Mouse (Mus musculus) myocyte (in vitro differentiated cells): ENCODE results near the gene Trnau1ap. TPM values are rescaled to one million over a fixed set of nuclear protein-coding genes. Genes with fewer than 3 reads are reported as not detected.

Experiments
- H3K27me3 ChIP-seq: one replicate; pipeline ENCODE4 v1.6.1; 2011; ENCODE audit not compliant: control insufficient read depth, insufficient read depth, insufficient read length
- H3K36me3 ChIP-seq: one replicate; pipeline ENCODE4 v1.6.1; 2011; ENCODE audit not compliant: control insufficient read depth, insufficient read depth
- H3K4me2 ChIP-seq: one replicate; pipeline ENCODE4 v1.6.1; 2011; ENCODE audit warnings: low read depth, control low read depth
- H3K4me3 ChIP-seq: one replicate; pipeline ENCODE4 v1.5.1; 2011; ENCODE audit warnings: mild to moderate bottlenecking, control low read depth, moderate library complexity
- H3K79me2 ChIP-seq: one replicate; pipeline ENCODE4 v1.6.1; 2011; ENCODE audit not compliant: control insufficient read depth, insufficient read depth
- H3ac ChIP-seq: one replicate; pipeline ENCODE4 v1.6.1; 2011; ENCODE audit not compliant: control insufficient read depth, insufficient read length
- CEBPB ChIP-seq: IDR thresholded peaks from 2 replicates; pipeline ENCODE4 v1.6.1; 2011; ENCODE audit warnings: mild to moderate bottlenecking, moderate library complexity; ENCODE audit not compliant: poor library complexity, insufficient read depth, severe bottlenecking
- E2F4 ChIP-seq: IDR thresholded peaks from one replicate; pipeline ENCODE4 v1.6.1; 2011; ENCODE audit warnings: mild to moderate bottlenecking, control low read depth, moderate library complexity; ENCODE audit not compliant: insufficient read depth
- MAX ChIP-seq: IDR thresholded peaks from one replicate; pipeline ENCODE4 v1.6.1; 2011; ENCODE audit warnings: low read depth, mild to moderate bottlenecking, control low read depth
- MYOD1 ChIP-seq, 3 experiments: IDR thresholded peaks; one replicate each; pipeline ENCODE4 v1.6.1; 2011; ENCODE audit warnings: control low read depth in 2 of 3, low read depth in 2 of 3, mild to moderate bottlenecking in 2 of 3, moderate library complexity in 1 of 3; ENCODE audit not compliant: insufficient read length in 2 of 3, control insufficient read depth in 1 of 3
- MYOG ChIP-seq, 3 experiments: IDR thresholded peaks; one replicate each; pipeline ENCODE4 v1.6.1; 2011; ENCODE audit warnings: control low read depth in 2 of 3, low read depth in 2 of 3, mild to moderate bottlenecking in 2 of 3; ENCODE audit not compliant: insufficient read length in 2 of 3, control insufficient read depth in 1 of 3, insufficient read depth in 1 of 3
- POLR2A ChIP-seq: IDR thresholded peaks from one replicate; pipeline ENCODE4 v1.6.1; 2011; ENCODE audit warnings: low read depth, mild to moderate bottlenecking, control low read depth, moderate library complexity; ENCODE audit not compliant: insufficient read length
- POLR2AphosphoS2 ChIP-seq: IDR thresholded peaks from one replicate; pipeline ENCODE4 v1.6.1; 2011; ENCODE audit warnings: low read depth, control low read depth; ENCODE audit not compliant: insufficient read length
- REST ChIP-seq: IDR thresholded peaks from one replicate; pipeline ENCODE4 v1.6.1; 2011; ENCODE audit warnings: mild to moderate bottlenecking, control low read depth, moderate library complexity; ENCODE audit not compliant: insufficient read depth, insufficient read length
- SRF ChIP-seq: IDR thresholded peaks from one replicate; pipeline ENCODE4 v1.6.1; 2011; ENCODE audit warnings: low read depth; ENCODE audit not compliant: control insufficient read depth, insufficient read length
- TCF12 ChIP-seq: IDR thresholded peaks from one replicate; pipeline ENCODE4 v1.6.1; 2011; ENCODE audit warnings: mild to moderate bottlenecking, control low read depth; ENCODE audit not compliant: poor library complexity, insufficient read depth, severe bottlenecking
- TCF3 ChIP-seq: IDR thresholded peaks from one replicate; pipeline ENCODE4 v1.6.1; 2011; ENCODE audit warnings: low read depth, control low read depth; ENCODE audit not compliant: insufficient read length
- USF1 ChIP-seq: IDR thresholded peaks from one replicate; pipeline ENCODE4 v1.6.1; 2011; ENCODE audit warnings: low read depth, mild to moderate bottlenecking, control low read depth, moderate library complexity
- polyA plus RNA-seq: library from polyadenylated mRNA; unstranded; fragments of >200 nt; fragmentation: generic; extraction: Trizol; gene quantifications from one replicate; pipeline ENCODE4 v1.2.1, GENCODE M21; 2012; ENCODE audit warnings: missing spikeins

Gene Trnau1ap
- polyA plus RNA-seq, 1 experiment: 51.6 TPM

DNA sequence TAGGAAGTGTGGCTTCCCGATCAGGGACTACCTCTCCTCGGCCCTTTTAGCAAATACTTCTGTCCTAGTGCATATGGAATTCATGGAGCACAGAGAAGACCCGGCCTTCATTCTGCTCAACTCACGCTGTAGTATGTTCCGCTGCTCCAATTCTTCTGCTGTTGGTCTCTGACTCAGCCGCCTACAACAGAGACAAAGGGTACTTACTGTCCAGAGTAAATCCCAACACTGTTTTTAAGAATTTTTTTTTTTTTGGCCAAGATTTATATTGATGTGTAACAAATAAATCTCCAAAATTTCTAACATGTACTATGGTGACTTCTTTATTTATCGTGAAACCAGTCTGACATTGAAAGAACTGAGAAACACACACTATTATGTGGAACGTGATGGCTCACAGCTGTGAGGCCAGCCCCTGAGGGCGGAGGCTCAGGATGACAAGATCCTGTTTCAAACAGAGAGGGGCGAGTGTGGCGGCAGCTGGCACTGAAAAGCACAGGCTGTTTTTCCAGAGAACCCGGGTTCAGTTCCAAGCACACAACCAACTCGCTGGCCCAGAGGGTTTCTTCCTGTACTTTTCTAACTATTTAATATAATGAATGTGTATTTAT lies 36.2 kb upstream of the Trnau1ap start:
- Histone ChIP-seq H3K79me2 (no peaks in the 10 kb centered on the region), H3K36me3 (peaks cover 79% of the 10 kb centered on the region), H3ac (no peak overlapping the region), H3K4me2 (no peak overlapping the region), H3K27me3 (no peaks in the 10 kb centered on the region), H3K4me3 (no peak overlapping the region)
- peak in 1 of 3 experiments; percentile 76 for TF ChIP-seq MYOG (IDR thresholded peaks at IDR 0.05; ENCODE audit: control insufficient read depth in 1 of 3, insufficient read depth in 1 of 3, insufficient read length in 2 of 3, low read depth in 2 of 3)
- TF ChIP-seq TCF3: no peak
- TF ChIP-seq MYOD1 (IDR thresholded peaks at IDR 0.05; ENCODE audit: control insufficient read depth in 1 of 3, insufficient read length in 2 of 3, low read depth in 2 of 3): peak in 2 of 3 experiments; percentile 34 to 58
- TF ChIP-seq TCF12: peak; percentile 4

DNA sequence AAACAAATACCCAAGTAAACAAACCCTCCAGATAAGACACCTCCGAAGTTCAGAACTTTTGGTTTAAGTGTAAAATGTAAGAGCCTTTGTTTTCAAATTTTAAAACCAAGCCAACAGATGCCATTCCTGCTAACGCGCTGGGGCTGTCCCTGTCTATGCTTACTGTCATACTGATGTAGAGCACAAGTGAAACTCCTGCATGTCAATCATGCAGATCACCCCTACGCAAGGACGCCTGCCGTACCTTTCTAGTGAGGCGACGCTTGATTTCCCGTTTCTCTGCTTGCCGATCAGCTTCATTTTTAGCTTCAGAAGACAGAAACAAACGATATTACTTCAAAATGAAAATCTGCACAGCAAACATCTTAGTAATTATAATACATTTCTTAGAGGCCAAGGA lies 34.1 kb upstream of the Trnau1ap start:
- Histone ChIP-seq H3K27me3 (no peaks in the 10 kb centered on the region), H3K79me2 (no peaks in the 10 kb centered on the region), H3K4me3 (no peak overlapping the region), H3K4me2 (no peak overlapping the region), H3K36me3 (peaks cover 74% of the 10 kb centered on the region), H3ac (no peak overlapping the region)
- TF ChIP-seq SRF: no peak
- no peak for TF ChIP-seq POLR2A
- no peak for TF ChIP-seq USF1
- TF ChIP-seq TCF3: no peak
- no peak for TF ChIP-seq MAX
- no peak for TF ChIP-seq MYOD1 (IDR thresholded peaks at IDR 0.05; ENCODE audit: control insufficient read depth in 1 of 3, insufficient read length in 2 of 3, low read depth in 2 of 3)
- no peak for TF ChIP-seq REST
- no peak for TF ChIP-seq MYOG (IDR thresholded peaks at IDR 0.05; ENCODE audit: control insufficient read depth in 1 of 3, insufficient read depth in 1 of 3, insufficient read length in 2 of 3, low read depth in 2 of 3)
- TF ChIP-seq TCF12: no peak
- no peak for TF ChIP-seq E2F4
- no peak for TF ChIP-seq CEBPB
- TF ChIP-seq POLR2AphosphoS2: no peak

DNA sequence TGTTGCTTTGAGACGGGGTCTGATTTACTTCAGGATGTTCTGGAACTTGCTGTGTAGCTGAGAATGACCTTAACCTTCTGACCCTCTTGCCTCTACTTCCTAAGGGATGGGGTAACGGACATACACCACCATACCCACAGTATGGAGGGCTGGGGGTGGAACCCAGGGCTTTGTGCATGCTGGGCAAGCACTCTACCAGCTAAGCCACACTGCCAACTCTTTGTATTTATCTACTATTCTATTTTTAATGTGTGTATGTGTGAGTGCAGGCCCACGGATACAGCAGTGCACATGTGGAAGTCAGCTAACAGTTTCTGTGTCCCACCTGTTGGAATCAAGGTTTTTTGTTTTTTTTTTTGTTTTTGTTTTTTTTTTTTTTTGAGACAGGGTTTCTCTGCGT lies 30.2 kb upstream of the Trnau1ap start:
- Histone ChIP-seq H3ac (no peak overlapping the region), H3K4me3 (no peak overlapping the region), H3K4me2 (no peak overlapping the region), H3K27me3 (no peaks in the 10 kb centered on the region), H3K36me3 (peaks cover 52% of the 10 kb centered on the region), H3K79me2 (no peaks in the 10 kb centered on the region)
- no peak for TF ChIP-seq TCF12
- no peak for TF ChIP-seq E2F4
- TF ChIP-seq REST: no peak
- no peak for TF ChIP-seq SRF
- no peak for TF ChIP-seq POLR2AphosphoS2
- TF ChIP-seq MYOG (IDR thresholded peaks at IDR 0.05; ENCODE audit: control insufficient read depth in 1 of 3, insufficient read depth in 1 of 3, insufficient read length in 2 of 3, low read depth in 2 of 3): no peak
- TF ChIP-seq MYOD1 (IDR thresholded peaks at IDR 0.05; ENCODE audit: control insufficient read depth in 1 of 3, insufficient read length in 2 of 3, low read depth in 2 of 3): no peak
- no peak for TF ChIP-seq USF1
- TF ChIP-seq POLR2A: no peak
- no peak for TF ChIP-seq TCF3
- no peak for TF ChIP-seq CEBPB
- TF ChIP-seq MAX: no peak

DNA sequence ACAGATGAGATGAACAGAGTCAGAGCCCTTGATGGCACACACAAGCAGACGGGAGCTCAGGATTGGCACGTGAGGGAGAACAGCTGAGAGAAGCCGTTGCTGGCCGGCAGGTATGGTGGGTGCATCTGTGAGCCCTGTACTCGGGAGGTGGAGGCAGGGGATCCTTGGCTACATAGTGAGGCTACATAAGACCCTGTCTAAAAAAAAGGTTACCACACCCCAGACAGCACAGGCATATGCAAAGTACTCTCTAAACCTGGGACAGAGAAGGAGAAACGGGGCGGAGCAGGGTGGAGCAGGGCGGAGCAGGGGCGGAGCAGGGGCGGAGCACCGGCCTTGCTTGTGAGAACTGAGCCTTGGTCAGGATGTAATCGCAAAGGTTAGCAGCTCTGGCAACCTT lies 26.8 kb upstream of the Trnau1ap start:
- Histone ChIP-seq H3K27me3 (no peaks in the 10 kb centered on the region), H3K79me2 (peaks cover 22% of the 10 kb centered on the region), H3K4me2 (no peak overlapping the region), H3K36me3 (peaks cover 30% of the 10 kb centered on the region), H3ac (no peak overlapping the region), H3K4me3 (no peak overlapping the region)
- TF ChIP-seq USF1 (no peak), TCF12 (no peak), SRF (no peak), MAX (no peak)

DNA sequence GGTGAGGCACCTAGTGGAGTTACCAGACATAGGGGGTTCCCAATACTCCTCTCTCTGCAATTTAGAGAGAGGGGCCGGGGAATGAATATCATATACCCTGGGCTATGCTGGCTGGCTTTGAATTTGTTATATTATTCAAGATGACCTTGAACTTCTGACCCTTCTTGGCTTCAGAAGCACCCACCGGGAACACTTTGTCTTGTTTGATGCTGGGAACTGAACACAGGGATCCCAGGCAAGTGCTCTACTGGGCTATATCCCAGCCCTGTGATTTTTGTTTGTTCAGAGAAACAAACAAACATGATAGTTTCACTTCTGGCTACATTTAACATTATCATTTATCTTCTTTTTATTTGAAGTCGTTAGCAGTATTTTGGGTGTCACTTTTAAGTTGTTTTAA lies 26.1 kb upstream of the Trnau1ap start:
- Histone ChIP-seq H3K27me3 (no peaks in the 10 kb centered on the region), H3K4me2 (no peak overlapping the region), H3K4me3 (no peak overlapping the region), H3K79me2 (peaks cover 24% of the 10 kb centered on the region), H3K36me3 (peaks cover 27% of the 10 kb centered on the region), H3ac (no peak overlapping the region)
- no peak for TF ChIP-seq MYOD1 (IDR thresholded peaks at IDR 0.05; ENCODE audit: control insufficient read depth in 1 of 3, insufficient read length in 2 of 3, low read depth in 2 of 3)

DNA sequence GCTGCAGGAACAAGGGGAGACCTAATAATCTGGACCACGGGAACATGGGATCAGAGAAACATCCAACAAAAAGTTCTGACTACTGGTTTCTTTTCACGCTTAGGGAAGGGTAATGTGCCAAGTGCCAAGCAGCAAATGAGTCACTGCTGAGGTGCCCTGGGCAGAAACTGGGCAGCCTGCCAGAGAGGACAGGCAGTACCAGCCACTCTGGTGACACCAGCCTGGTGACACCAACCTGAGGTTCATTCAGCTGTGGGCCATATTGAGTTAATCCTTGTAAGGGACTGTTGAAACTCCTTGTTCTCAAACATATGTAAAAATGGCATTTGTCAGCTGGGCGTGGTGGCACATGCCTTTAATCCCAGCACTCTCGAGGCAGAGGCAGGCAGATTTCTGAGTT lies 25.2 kb upstream of the Trnau1ap start:
- TF ChIP-seq CEBPB (no peak), MYOG (IDR thresholded peaks at IDR 0.05; ENCODE audit: control insufficient read depth in 1 of 3, insufficient read depth in 1 of 3, insufficient read length in 2 of 3, low read depth in 2 of 3) (no peak), SRF (no peak), E2F4 (no peak), POLR2A (no peak), TCF3 (no peak), TCF12 (no peak), MAX (no peak), USF1 (no peak)
- Histone ChIP-seq H3K27me3 (no peaks in the 10 kb centered on the region), H3K36me3 (peaks cover 19% of the 10 kb centered on the region), H3K79me2 (peaks cover 24% of the 10 kb centered on the region), H3K4me3 (no peak overlapping the region), H3K4me2 (peak overlapping the region; percentile 71), H3ac (no peak overlapping the region)
